Mouse (Mus musculus) bone marrow macrophage, adult 2 months (primary cell): ENCODE measurements around the gene Gm8439.

Source experiments
- CTCF ChIP-seq: IDR thresholded peaks from 2 replicates; pipeline ENCODE4 v1.5.1; 2012; ENCODE audit warnings: low read depth, mild to moderate bottlenecking, low read length, moderate library complexity
- POLR2A ChIP-seq: IDR thresholded peaks from 2 replicates; pipeline ENCODE4 v1.6.1; 2012; ENCODE audit warnings: mild to moderate bottlenecking, low read depth, low read length, borderline replicate concordance

DNA sequence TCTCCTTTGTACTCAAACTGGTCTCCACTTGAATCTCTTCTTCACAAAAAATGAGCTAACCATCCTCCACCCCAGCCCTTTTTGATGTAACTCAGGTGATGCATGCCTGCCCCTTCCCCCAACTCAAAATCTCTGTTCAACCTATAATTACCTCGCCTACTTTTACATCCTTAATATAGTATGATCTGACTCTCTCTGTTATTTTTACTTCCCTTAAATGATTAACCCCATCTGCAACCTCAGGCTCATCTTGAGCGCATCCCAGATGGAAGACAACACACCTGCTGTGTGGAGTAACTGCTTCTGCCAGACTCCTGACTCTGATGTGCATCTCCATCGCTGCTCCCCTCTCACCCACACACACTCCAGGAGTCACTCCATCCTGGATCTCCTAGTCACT is 14.1 kb downstream of the Gm8439 start:
- TF ChIP-seq CTCF (no peak), POLR2A (no peak)
